14 mouse cellular contexts compared by ENCODE assay signal in the genomic region with DNA sequence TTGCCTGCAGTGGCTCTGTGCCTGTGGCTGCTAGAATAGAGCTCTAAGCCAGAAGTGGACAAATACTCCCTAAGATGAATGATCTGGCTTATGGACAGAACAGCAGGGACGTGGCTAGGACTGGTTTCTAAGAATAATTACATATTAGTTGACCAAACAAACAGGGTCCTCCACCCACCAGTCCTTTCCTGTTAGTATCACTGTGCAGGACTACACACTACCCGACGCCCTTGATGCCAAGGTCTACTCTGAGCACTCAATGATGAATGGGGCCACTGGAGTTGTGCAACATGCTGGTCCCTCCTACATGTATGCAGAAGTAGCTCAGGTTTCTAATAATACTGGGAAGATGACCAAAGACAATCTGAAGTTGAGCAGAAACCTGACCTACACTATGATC.
DNase-seq lines count a peak whose midpoint lies in the region; ATAC-seq and TF ChIP-seq lines count a peak whose summit lies in the region.
"Had no signal": no experiment of that assay in that cellular context is flagged by ENCODE, and none has a peak within 500 bp of the region (broad histone marks: within the 10 kb centered on the region; RNA-seq: fewer than 3 reads in every experiment).

No protein-coding gene starts in this region.

- H3K36me3 ChIP-seq in testis, adult 2 months (ENCODE audit: control insufficient read depth, insufficient read depth, low read length), result no peaks in the 10 kb centered on the region
- H3K36me3 ChIP-seq in liver, postnatal 0 days (replicated peaks; ENCODE audit: insufficient read depth, low read length), result no peaks in the 10 kb centered on the region
- H3K36me3 ChIP-seq in stomach, embryonic 16.5 days (ENCODE audit: control insufficient read depth, insufficient read depth, low read length), result no peaks in the 10 kb centered on the region
- H3K36me3 ChIP-seq: embryonic facial prominence, embryonic 13.5 days; heart, embryonic 13.5 days; hindbrain, embryonic 15.5 days had no signal

- ATAC-seq in liver, postnatal 0 days, result peak; percentile 96
- ATAC-seq in stomach, embryonic 16.5 days (ENCODE audit: insufficient read depth, low FRiP score), result peak; percentile 47; the same call in 1 of the 2 replicates
- ATAC-seq: forebrain, postnatal 0 days had no signal

- DNase-seq in gastrocnemius, adult 18-20 months (ENCODE audit: low spot score), result peak; percentile 37
- DNase-seq in gastrocnemius, postnatal 36 days, result no peak
- DNase-seq in testis, postnatal 10 days (ENCODE audit: low spot score), result no peak
- DNase-seq in liver, postnatal 0 days, result peak; percentile 54
- DNase-seq in spleen, postnatal 36 days (ENCODE audit: low spot score in 2 of 2), result no peak
- no peak for DNase-seq in spleen, postnatal 4 days (ENCODE audit: low spot score in 2 of 2)
- DNase-seq: cerebellum, adult 2 months; forebrain, postnatal 0 days had no signal

- no peak for TF ChIP-seq CTCF in testis, adult 2 months (IDR thresholded peaks at IDR 0.05; ENCODE audit: control insufficient read depth, insufficient read depth, insufficient replicate concordance, low read depth, low read length)
- TF ChIP-seq CTCF in liver, postnatal 0 days (IDR thresholded peaks at IDR 0.05; ENCODE audit: low read depth), result no peak

- H3K9ac ChIP-seq in liver, postnatal 0 days (replicated peaks), result no peak overlapping the region
- no peak overlapping the region for H3K9ac ChIP-seq in stomach, embryonic 16.5 days (ENCODE audit: low read length)
- H3K9ac ChIP-seq: embryonic facial prominence, embryonic 13.5 days; forebrain, postnatal 0 days; heart, embryonic 13.5 days; hindbrain, embryonic 15.5 days had no signal

- WGBS in liver, postnatal 0 days (ENCODE audit: insufficient replicate concordance), result 51% methylated on average over 3 of the region's 3 CpGs
- 43% methylated on average over 3 of the region's 3 CpGs for WGBS in stomach, embryonic 16.5 days

- TF ChIP-seq EP300 in liver, postnatal 0 days (IDR thresholded peaks at IDR 0.05; ENCODE audit: low read depth), result no peak

- peak overlapping the region; percentile 50 for H3K4me3 ChIP-seq in testis, adult 2 months (ENCODE audit: control insufficient read depth, low read depth, low read length)
- H3K4me3 ChIP-seq in liver, postnatal 0 days (ENCODE audit: low read depth, low read length), result no peak overlapping the region
- H3K4me3 ChIP-seq in stomach, embryonic 16.5 days (replicated peaks; ENCODE audit: low read length), result no peak overlapping the region
- H3K4me3 ChIP-seq: embryonic facial prominence, embryonic 13.5 days; heart, embryonic 13.5 days; hindbrain, embryonic 15.5 days had no signal

- no peak overlapping the region for H3K27ac ChIP-seq in testis, adult 2 months (ENCODE audit: control insufficient read depth, insufficient read depth, low read depth, low read length)
- H3K27ac ChIP-seq in liver, postnatal 0 days (ENCODE audit: low read depth), result peak overlapping the region; percentile 59; the same call in 1 of the 2 replicates
- no peak overlapping the region for H3K27ac ChIP-seq in stomach, embryonic 16.5 days (ENCODE audit: low read length)
- H3K27ac ChIP-seq: heart, embryonic 13.5 days; hindbrain, embryonic 15.5 days had no signal

- peaks cover 2% of the 10 kb centered on the region; the same call in 1 of the 2 replicates for H3K4me1 ChIP-seq in testis, adult 2 months (ENCODE audit: control insufficient read depth, insufficient read depth, low read length)
- 0 out of 2 replicates have a peak, but pooled peaks cover 2% of the 10 kb centered on the region for H3K4me1 ChIP-seq in liver, postnatal 0 days (ENCODE audit: insufficient read depth)
- H3K4me1 ChIP-seq in stomach, embryonic 16.5 days (ENCODE audit: control insufficient read depth, insufficient read depth, low read length), result no peaks in the 10 kb centered on the region
- H3K4me1 ChIP-seq: hindbrain, embryonic 15.5 days had no signal

- H3K27me3 ChIP-seq in testis, adult 2 months (ENCODE audit: control insufficient read depth, insufficient read depth, low read length), result no peaks in the 10 kb centered on the region
- no peaks in the 10 kb centered on the region for H3K27me3 ChIP-seq in liver, postnatal 0 days (ENCODE audit: insufficient read depth, low read length)
- H3K27me3 ChIP-seq in stomach, embryonic 16.5 days (ENCODE audit: control insufficient read depth, insufficient read depth, low read length), result no peaks in the 10 kb centered on the region
- H3K27me3 ChIP-seq: embryonic facial prominence, embryonic 13.5 days; heart, embryonic 13.5 days; hindbrain, embryonic 15.5 days had no signal

- intact Hi-C loops in gastrocnemius, postnatal 36 days (cut with DNase I), result loop anchor here (5.0 kb wide), 1 partner anchor 57 kb away; no protein-coding TSS in a partner anchor

- no peak overlapping the region for H3K4me2 ChIP-seq in liver, postnatal 0 days (ENCODE audit: low read depth, low read length)
- H3K4me2 ChIP-seq in stomach, embryonic 16.5 days (ENCODE audit: low read depth, low read length), result no peak overlapping the region
- H3K4me2 ChIP-seq: embryonic facial prominence, embryonic 13.5 days; heart, embryonic 13.5 days; hindbrain, embryonic 15.5 days had no signal

- TF ChIP-seq POLR2A in testis, adult 2 months (IDR thresholded peaks at IDR 0.05; ENCODE audit: control insufficient read depth, low read depth, low read length), result no peak

- H3K9me3 ChIP-seq in liver, postnatal 0 days (ENCODE audit: low read length), result no peaks in the 10 kb centered on the region
- no peaks in the 10 kb centered on the region for H3K9me3 ChIP-seq in stomach, embryonic 16.5 days (replicated peaks; ENCODE audit: control insufficient read depth, low read length)
- H3K9me3 ChIP-seq: embryonic facial prominence, embryonic 13.5 days; G1E; heart, embryonic 13.5 days; hindbrain, embryonic 15.5 days had no signal

Comparison
In these comparisons a context has a peak if more than half of its experiments do, and no peak if none do; other contexts are left out.
1. DNase-seq: peak in gastrocnemius, adult 18-20 months (single experiment) and liver, postnatal 0 days (single experiment); none in gastrocnemius, postnatal 36 days (0 of 2), testis, postnatal 10 days (single experiment), spleen, postnatal 36 days (0 of 2) and spleen, postnatal 4 days (0 of 2).